10 mouse cellular contexts compared by ENCODE assay signal in the genomic region with DNA sequence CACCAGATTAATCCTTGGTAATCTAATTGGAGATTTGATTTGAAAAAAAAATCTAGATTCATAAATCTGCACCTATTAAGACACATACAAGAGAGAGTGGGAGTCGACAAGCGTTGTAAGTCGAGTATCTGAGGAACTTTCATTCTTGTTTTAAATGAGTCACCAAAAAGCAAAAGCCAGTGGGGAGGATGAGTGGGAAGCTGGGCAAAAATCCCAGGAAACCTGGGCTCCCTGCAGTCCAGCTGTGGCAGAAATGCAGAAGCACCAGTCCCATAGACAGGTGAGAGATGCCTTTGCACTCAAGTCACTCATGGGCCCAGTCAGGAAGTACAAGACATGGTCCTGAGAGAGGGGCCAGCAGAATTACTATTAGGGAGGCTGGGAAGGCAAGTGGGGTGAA.
"Had no signal": no experiment of that assay in that cellular context is flagged by ENCODE, and none has a peak within 500 bp of the region (broad histone marks: within the 10 kb centered on the region; RNA-seq: fewer than 3 reads in every experiment).

No protein-coding gene starts in this region.

- H3K4me1 ChIP-seq: intestine, embryonic 15.5 days; liver, embryonic 15.5 days; midbrain, embryonic 10.5 days; neural tube, embryonic 15.5 days had no signal

- H3K27ac ChIP-seq: intestine, embryonic 15.5 days; limb, embryonic 10.5 days; liver, embryonic 15.5 days; midbrain, embryonic 10.5 days; neural tube, embryonic 15.5 days had no signal

- DNase-seq: kidney, adult 18-20 months; lung, adult 2 months; thymus, adult 18-20 months; thymus, postnatal 14 days had no signal

- H3K36me3 ChIP-seq: intestine, embryonic 15.5 days; limb, embryonic 10.5 days; liver, embryonic 15.5 days; midbrain, embryonic 10.5 days; neural tube, embryonic 15.5 days had no signal

- H3K27me3 ChIP-seq: intestine, embryonic 15.5 days; liver, embryonic 15.5 days; neural tube, embryonic 15.5 days had no signal

- H3K4me3 ChIP-seq: intestine, embryonic 15.5 days; limb, embryonic 10.5 days; liver, embryonic 15.5 days; midbrain, embryonic 10.5 days; myocyte; neural tube, embryonic 15.5 days had no signal
